Mouse (Mus musculus) Patski (cell line): Measurements from ENCODE around the gene Tmie. TPM values are rescaled to one million over a fixed set of nuclear protein-coding genes. Genes with fewer than 3 reads are reported as not detected.

ENCODE experiments used
- ATAC-seq: fragments of 100-300 bp; one replicate; pipeline ENCODE4 v1.8.0; 2021
- CTCF ChIA-PET: fragments of 350-600 bp; sonication (Branson Sonifier 250); formaldehyde crosslinking; loops from one replicate; lab custom pipeline; 2022; ENCODE audit warnings: inconsistent platforms; lab: Charles Lee
- POLR2A ChIA-PET: fragments of 350-600 bp; sonication (Branson Sonifier 250); formaldehyde crosslinking; loops from one replicate; lab custom pipeline; 2022; ENCODE audit warnings: antibody characterized with exemption, inconsistent platforms; lab: Charles Lee
- DNase-seq: peaks from one replicate; pipeline ENCODE4 v3.0.0-alpha.2; 2011; ENCODE audit warnings: low read depth, low spot score
- H3K27me3 ChIP-seq: fragments of 371-371 bp; one replicate; pipeline ENCODE4 v1.5.1; 2021
- CTCF ChIP-seq: fragments of 100-300 bp; IDR thresholded peaks from one replicate; pipeline ENCODE4 v1.5.1; 2021
- in situ Hi-C: fragments of 300-500 bp; cut with MboI; formaldehyde crosslinking; loops from 3 replicates; pipeline ENCODE4 v1.11.1; 2018; ENCODE audit warnings: low pct_unique_long_range_greater_than_20kb, mixed read lengths
- polyA plus RNA-seq: library from polyadenylated mRNA; unstranded; gene quantifications from one replicate; pipeline ENCODE4 v1.2.3, GENCODE M21; 2021

The Tmie gene
- polyA plus RNA-seq, 1 experiment from 2014 or later, result 5.1 TPM

DNA sequence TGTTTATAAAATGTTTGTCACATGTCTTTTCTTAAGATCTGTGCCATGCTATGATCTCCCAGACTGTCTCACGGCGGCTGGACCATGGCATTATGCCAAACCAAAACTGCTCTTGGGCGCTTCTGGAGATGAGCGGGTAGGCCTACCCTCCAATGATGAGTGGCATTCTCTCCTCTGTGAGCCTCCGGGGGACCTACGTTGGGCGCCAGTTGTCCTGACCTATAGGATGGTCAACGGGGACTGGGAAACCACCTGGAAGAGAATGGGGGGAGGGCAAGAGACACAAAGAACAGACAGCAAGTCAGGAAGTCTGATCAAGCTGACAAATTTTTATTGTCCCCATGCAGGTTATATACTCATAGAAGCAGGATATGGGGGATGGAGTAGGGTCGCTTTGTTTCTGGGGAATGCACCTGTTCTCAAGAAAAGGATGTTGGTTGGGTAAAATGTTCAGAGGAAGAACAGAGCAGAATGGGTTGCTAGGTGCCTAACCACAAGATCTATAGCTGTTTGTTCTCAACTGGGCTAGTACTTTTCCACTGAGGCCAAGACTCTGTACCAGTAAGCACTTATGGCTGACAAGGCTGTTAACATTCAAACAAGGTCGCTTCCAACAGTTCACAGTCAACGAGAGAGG lies 27.4 kb upstream of the Tmie start:
- DNase-seq (no peak), ATAC-seq (no peak)
- CTCF ChIA-PET, result interaction anchor here (3.3 kb wide), 1 partner anchor 15 kb away, joined by 9 read pairs; no protein-coding TSS in a partner anchor
- POLR2A ChIA-PET, result no interaction called here
- TF ChIP-seq CTCF, result no peak
- in situ Hi-C loops, result no loop called here
- H3K27me3 ChIP-seq, result peaks cover 4% of the 10 kb centered on the region

DNA sequence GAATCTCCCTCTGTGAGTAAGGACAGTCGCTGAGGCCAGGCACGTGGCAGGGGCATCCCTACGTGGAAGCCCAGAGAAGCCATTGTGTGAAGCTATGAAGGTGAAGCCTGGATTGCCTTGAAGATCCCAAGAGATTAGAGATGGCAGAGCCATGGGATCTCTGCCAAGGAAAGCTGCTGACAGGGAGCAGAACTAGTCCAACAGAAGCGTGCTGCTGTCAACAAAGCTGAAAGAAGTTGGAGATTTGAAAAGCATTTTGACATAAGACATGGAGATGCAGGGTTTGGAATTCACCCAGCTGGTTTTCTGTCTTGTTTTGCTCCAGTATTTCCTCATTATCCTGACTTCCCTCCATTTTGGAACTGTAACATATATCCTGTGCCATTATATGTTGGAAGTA lies 22.4 kb upstream of the Tmie start:
- no peak for TF ChIP-seq CTCF
- no peak for ATAC-seq
- POLR2A ChIA-PET, result no interaction called here
- no peak for DNase-seq
- in situ Hi-C loops, result no loop called here
- CTCF ChIA-PET, result interaction anchor here (0.8 kb wide), 1 partner anchor 21 kb away, joined by 3 read pairs; no protein-coding TSS in a partner anchor
- H3K27me3 ChIP-seq, result no peaks in the 10 kb centered on the region

- H3K27me3 ChIP-seq, result no peaks in the 10 kb centered on the region
- CTCF ChIA-PET, result interaction anchor here (1.2 kb wide), 1 partner anchor 67 kb away, joined by 3 read pairs; no protein-coding TSS in a partner anchor
- no peak for TF ChIP-seq CTCF
- POLR2A ChIA-PET, result no interaction called here
- no peak for DNase-seq
- in situ Hi-C loops, result no loop called here
- ATAC-seq, result no peak
These were observed 21.3 kb upstream of the Tmie start for GRCm38 (mm10) chr9:110901204-110901603.

GRCm38 (mm10) chr9:110899451-110900008 lies 19.6 kb upstream of the Tmie start:
- DNase-seq, result no peak
- in situ Hi-C loops, result no loop called here
- ChIA-PET POLR2A (no interaction called here), CTCF (no interaction called here)
- no peaks in the 10 kb centered on the region for H3K27me3 ChIP-seq
- no peak for TF ChIP-seq CTCF
- ATAC-seq, result no peak

DNA sequence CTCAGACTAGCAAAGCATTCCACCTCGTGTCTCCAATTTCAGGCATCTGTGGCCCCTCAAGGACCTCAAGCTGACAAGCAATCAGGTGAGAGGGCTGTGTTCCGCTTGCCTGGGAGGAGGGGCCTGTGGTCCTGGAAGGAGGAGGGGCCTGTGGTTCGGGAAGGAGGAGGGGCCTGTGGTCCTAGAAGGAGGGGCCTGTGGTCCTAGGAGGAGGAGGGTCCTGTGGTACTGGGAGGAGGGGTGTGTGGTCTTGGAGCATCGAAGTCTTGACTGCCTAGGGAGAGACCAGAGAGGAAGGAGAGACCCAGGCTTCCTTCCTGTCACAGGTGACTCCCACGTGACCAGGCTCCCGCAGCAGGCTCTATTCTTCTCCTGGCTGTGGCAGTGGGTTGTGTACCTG lies 16.7 kb upstream of the Tmie start:
- ATAC-seq (no peak), DNase-seq (no peak)
- ChIA-PET CTCF (no interaction called here), POLR2A (no interaction called here)
- in situ Hi-C loops, result no loop called here
- H3K27me3 ChIP-seq, result no peaks in the 10 kb centered on the region
- TF ChIP-seq CTCF, result no peak

- TF ChIP-seq CTCF, result no peak
- in situ Hi-C loops, result no loop called here
- H3K27me3 ChIP-seq, result no peaks in the 10 kb centered on the region
- POLR2A ChIA-PET, result no interaction called here
- ATAC-seq (no peak), DNase-seq (no peak)
- CTCF ChIA-PET, result no interaction called here
These were observed 16.1 kb upstream of the Tmie start for GRCm38 (mm10) chr9:110895994-110896393.

- ChIA-PET POLR2A (interaction anchor here (0.9 kb wide), 1 partner anchor 15 kb away, joined by 3 read pairs; no protein-coding TSS in a partner anchor), CTCF (interaction anchor here (1.0 kb wide), 1 partner anchor 48 kb away, joined by 3 read pairs; no protein-coding TSS in a partner anchor)
- TF ChIP-seq CTCF, result no peak
- DNase-seq (no peak), ATAC-seq (no peak)
- in situ Hi-C loops, result no loop called here
- no peaks in the 10 kb centered on the region for H3K27me3 ChIP-seq
These were observed 15.6 kb upstream of the Tmie start for GRCm38 (mm10) chr9:110895507-110895906.

GRCm38 (mm10) chr9:110893429-110893828 lies 13.5 kb upstream of the Tmie start:
- in situ Hi-C loops, result no loop called here
- CTCF ChIA-PET, result no interaction called here
- ATAC-seq, result no peak

DNA sequence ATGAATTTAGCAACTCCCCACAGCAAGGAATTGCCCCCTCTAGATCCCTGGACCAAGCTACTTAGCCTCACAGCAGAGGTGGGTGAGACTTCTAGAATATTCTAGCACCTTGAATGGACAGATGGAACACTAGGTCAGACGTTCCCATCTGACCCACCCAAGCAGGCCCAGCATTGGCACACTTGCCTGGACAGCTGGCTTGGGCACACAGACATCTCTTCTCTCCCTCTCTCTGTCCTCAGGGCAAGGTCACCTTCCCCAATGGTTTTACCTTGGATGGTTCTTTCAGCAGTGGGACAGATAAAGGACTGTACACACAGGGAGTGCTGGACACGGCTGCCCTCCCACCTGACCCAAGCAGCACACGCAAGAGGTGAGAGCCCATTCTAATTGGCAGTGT lies 12.6 kb upstream of the Tmie start:
- no peak for TF ChIP-seq CTCF
- DNase-seq (no peak), ATAC-seq (no peak)
- CTCF ChIA-PET, result interaction anchor here (1.9 kb wide), 1 partner anchor 30 kb away, joined by 7 read pairs; no protein-coding TSS in a partner anchor
- no peaks in the 10 kb centered on the region for H3K27me3 ChIP-seq
- in situ Hi-C loops, result no loop called here
- POLR2A ChIA-PET, result no interaction called here

More at GRCm38 (mm10) chr9:110893429-110893828, 13.5 kb upstream of the Tmie start:
- POLR2A ChIA-PET, result no interaction called here
- H3K27me3 ChIP-seq, result no peaks in the 10 kb centered on the region
- DNase-seq, result no peak
- TF ChIP-seq CTCF, result no peak

DNA sequence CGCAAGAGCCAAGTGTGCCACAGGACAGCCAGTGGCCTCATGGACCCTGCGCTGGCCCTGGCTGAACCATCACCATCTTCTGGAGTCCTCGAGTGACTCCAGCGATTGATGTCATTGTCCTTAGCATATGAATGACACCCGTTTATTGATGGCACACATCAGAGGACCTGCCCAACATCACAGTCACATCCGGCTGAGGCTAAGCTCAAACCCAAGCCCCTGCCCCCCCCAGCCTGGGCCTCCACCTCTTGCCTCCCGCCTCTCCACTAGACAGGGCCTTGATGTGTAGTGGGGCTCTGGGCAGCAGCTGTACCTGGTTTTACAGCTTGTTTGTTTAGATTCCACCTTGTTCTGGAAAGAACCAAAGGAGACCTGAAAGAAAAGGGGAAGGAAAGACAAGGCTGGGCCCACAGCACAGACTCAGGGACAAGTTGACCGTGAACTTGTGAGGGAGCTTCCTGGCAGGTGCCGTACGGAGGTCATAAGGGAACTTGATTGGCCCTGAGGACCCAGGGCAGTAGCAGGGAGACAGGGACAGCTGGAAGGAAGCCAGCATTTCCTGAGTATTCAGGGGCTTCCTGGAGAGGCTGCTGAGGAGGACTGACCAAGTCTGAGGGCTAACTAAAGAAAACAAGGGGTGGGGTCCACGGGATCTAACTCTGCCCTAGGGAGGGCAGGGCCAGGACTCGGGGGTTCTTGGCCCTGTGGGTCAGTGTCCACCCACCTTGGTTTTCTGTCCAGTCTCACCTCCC lies 11.3 kb upstream of the Tmie start:
- no peak for DNase-seq
- H3K27me3 ChIP-seq, result no peaks in the 10 kb centered on the region
- no peak for ATAC-seq
- ChIA-PET CTCF (interaction anchor here (1.1 to 1.9 kb wide), 2 partner anchors 10 to 31 kb away, joined by 4 to 7 read pairs; no protein-coding TSS in a partner anchor), POLR2A (interaction anchor here (1.4 kb wide), 1 partner anchor 11 kb away, joined by 4 read pairs; the partner anchor contains the start of genes Als2cl and Tmie)
- in situ Hi-C loops, result no loop called here
- TF ChIP-seq CTCF, result no peak
